Comparison of ENCODE assay signal across 29 mouse cellular contexts in the genomic region with DNA sequence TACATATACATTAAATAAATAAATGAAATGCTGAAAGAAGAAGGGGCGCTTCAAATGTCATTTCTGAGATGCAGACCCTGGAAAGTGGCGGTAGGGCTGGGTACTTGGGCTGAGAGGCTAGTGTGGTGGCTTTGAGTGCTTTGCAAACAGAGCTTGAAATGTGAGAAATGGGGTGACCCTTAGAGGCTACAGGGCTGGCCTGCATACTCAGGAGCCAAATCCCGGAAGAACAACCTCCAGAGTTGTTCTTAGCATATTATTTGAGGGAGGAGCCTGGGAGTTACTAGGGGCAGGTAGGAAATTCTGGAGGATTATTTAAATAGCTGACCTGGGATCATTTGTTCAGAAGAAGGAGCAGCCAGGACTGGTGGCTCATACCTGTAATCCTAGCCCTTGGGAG. TPM values are rescaled to one million over a fixed set of nuclear protein-coding genes. Genes with fewer than 3 reads are reported as not detected.
"Had no signal": no experiment of that assay in that cellular context is flagged by ENCODE, and none has a peak within 500 bp of the region (broad histone marks: within the 10 kb centered on the region; RNA-seq: fewer than 3 reads in every experiment).

No protein-coding gene starts in this region.

- ATAC-seq: intestine, postnatal 0 days; liver, postnatal 0 days; midbrain, embryonic 13.5 days; midbrain, embryonic 16.5 days had no signal

- H3K4me1 ChIP-seq: limb, embryonic 12.5 days; limb, embryonic 15.5 days; midbrain, embryonic 10.5 days; midbrain, embryonic 13.5 days; neural tube, embryonic 13.5 days had no signal

- H3K9ac ChIP-seq: limb, embryonic 12.5 days; limb, embryonic 15.5 days; liver, embryonic 14.5 days; liver, postnatal 0 days; midbrain, embryonic 13.5 days; neural tube, embryonic 13.5 days had no signal

- H3K27ac ChIP-seq: kidney, postnatal 0 days; left cerebral cortex, adult 2 months; limb, embryonic 12.5 days; limb, embryonic 15.5 days; liver, embryonic 14.5 days; midbrain, embryonic 10.5 days; midbrain, embryonic 13.5 days; neural tube, embryonic 13.5 days had no signal

- H3K27me3 ChIP-seq: limb, embryonic 12.5 days; limb, embryonic 15.5 days; midbrain, embryonic 13.5 days; neural tube, embryonic 13.5 days had no signal

- H3K4me3 ChIP-seq: left cerebral cortex, adult 2 months; limb, embryonic 12.5 days; limb, embryonic 15.5 days; megakaryocyte, embryonic 14.5 days; midbrain, embryonic 10.5 days; midbrain, embryonic 13.5 days; myocyte; neural tube, embryonic 13.5 days had no signal

- DNase-seq: kidney, adult 2 months; kidney, postnatal 25 days; layer of hippocampus, postnatal 36 days; left cerebral cortex, postnatal 4 days; liver, postnatal 0 days; retina, postnatal 1 day; thymus, adult 18-20 months; thymus, postnatal 14 days; thymus, postnatal 4 days had no signal

- H3K36me3 ChIP-seq: limb, embryonic 12.5 days; limb, embryonic 15.5 days; midbrain, embryonic 10.5 days; midbrain, embryonic 13.5 days; neural tube, embryonic 13.5 days had no signal

- H3K4me2 ChIP-seq: limb, embryonic 12.5 days; limb, embryonic 15.5 days; liver, embryonic 11.5 days; midbrain, embryonic 13.5 days; neural tube, embryonic 13.5 days had no signal

- H3K9me3 ChIP-seq: limb, embryonic 12.5 days; limb, embryonic 15.5 days; megakaryocyte, embryonic 14.5 days; midbrain, embryonic 10.5 days; midbrain, embryonic 13.5 days; neural tube, embryonic 13.5 days had no signal

RNA-seq across cellular contexts. Expression of gene Magix, which starts 9.4 kb away (rescaled TPM):
- total RNA-seq: monocyte, adult 5-6 weeks; neutrophil, adult 5-6 weeks had no signal
- polyA plus RNA-seq: limb, embryonic 12.5 days; liver, embryonic 11.5 days; midbrain, embryonic 10.5 days had no signal

RNA-seq across cellular contexts. Expression of gene Gm45208, which starts 31.6 kb away (rescaled TPM):
- total RNA-seq: layer of hippocampus, adult 8-10 months; layer of hippocampus, postnatal 10 days; left cerebral cortex, adult 2 months; monocyte, adult 5-6 weeks had no signal
- polyA plus RNA-seq: intestine, embryonic 14.5 days; intestine, postnatal 0 days; kidney, embryonic 14.5 days; limb, embryonic 12.5 days; limb, embryonic 15.5 days; liver, embryonic 11.5 days; liver, postnatal 0 days; midbrain, embryonic 13.5 days; midbrain, embryonic 16.5 days; neural tube, embryonic 13.5 days; stomach, embryonic 16.5 days had no signal
